Mouse (Mus musculus): ENCODE data around the gene Rpp21. TPM values are rescaled to one million over a fixed set of nuclear protein-coding genes. Genes with fewer than 3 reads are reported as not detected.
A peak's percentile ranks its signal among the peaks of the same experiment; 100 is the strongest.

The Rpp21 gene
- polyA plus RNA-seq, 1 experiment from 2014 or later = 193 TPM

DNA sequence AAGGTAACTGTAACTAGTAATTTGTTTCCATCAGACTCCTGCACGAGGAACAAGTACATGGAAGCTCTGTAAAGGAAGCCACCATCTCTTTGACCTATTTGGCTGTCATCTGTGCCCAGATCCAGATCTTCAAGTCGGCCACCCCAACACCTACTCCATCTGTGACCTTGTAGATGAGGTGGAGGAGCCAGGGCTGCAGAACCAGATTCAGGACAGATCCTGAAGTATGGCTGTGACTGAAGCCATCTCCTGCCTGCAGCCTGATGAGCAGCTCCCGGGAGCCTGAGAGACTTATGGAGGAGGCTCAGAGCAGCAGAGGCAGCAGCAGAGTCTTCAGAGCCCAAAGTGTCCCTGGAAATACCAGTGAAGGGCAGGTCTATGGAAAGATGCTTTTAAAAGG lies 33.4 kb downstream of the Rpp21 start:
- no peak for ATAC-seq (ENCODE audit: low read depth)
- 50% methylated on average over 3 of the region's 3 CpGs for WGBS
- H3K27me3 ChIP-seq (ENCODE audit: control insufficient read depth, insufficient read depth, low read depth, low read length) = peaks cover 15% of the 10 kb centered on the region

DNA sequence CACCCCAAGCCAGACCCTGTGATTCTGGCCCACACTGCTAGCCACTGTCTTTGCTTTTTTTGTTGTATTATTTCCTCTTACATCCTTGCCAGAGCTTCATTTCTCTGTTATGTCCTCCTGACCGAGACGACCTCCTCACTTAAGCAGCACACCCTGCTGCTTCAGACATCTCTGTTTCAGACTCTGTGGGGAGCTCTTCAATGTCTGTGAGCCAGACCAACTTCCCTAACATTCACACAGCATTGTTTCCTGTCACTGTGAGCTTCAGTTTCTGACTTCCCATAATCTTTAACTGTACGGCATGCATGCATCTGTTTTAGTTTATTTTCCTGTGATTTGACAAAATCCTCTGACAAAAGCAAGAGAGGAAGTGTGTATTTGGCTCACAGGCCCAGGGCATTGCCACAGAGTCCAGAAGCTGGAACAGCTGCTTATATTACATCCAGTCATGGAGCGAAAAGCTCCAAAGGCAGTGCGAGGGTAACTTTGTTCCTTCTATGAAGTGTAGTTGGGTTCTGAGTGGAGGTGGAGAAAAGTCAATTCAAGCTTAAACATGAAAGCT lies 39.2 kb downstream of the Rpp21 start:
- no peak overlapping the region for H3K4me2 ChIP-seq (ENCODE audit: low read depth, low read length)
- ATAC-seq (ENCODE audit: low read depth) = no peak
- peaks cover 34% of the 10 kb centered on the region for H3K27me3 ChIP-seq (ENCODE audit: control insufficient read depth, insufficient read depth, low read depth, low read length)
- WGBS = 57% methylated on average over 5 of the region's 5 CpGs
- H3K9me3 ChIP-seq (ENCODE audit: control insufficient read depth, low read length) = no peaks in the 10 kb centered on the region
- H3K4me3 ChIP-seq (ENCODE audit: low read length) = no peak overlapping the region
- H3K9ac ChIP-seq (ENCODE audit: low read length) = no peak overlapping the region
- H3K36me3 ChIP-seq (ENCODE audit: control insufficient read depth, insufficient read depth, low read length) = no peaks in the 10 kb centered on the region
- no peak overlapping the region for H3K27ac ChIP-seq (ENCODE audit: low read length)
- peaks cover 2% of the 10 kb centered on the region; the same call in 1 of the 2 replicates for H3K4me1 ChIP-seq (replicated peaks; ENCODE audit: control insufficient read depth, insufficient read depth, low read length)

More for the DNA sequence above, 33.4 kb downstream of the Rpp21 start:
- 0 out of 2 replicates have a peak, but pooled peaks cover 4% of the 10 kb centered on the region for H3K4me1 ChIP-seq (replicated peaks; ENCODE audit: control insufficient read depth, insufficient read depth, low read length)
- no peak overlapping the region for H3K4me2 ChIP-seq (ENCODE audit: low read depth, low read length)
- H3K36me3 ChIP-seq (ENCODE audit: control insufficient read depth, insufficient read depth, low read length) = no peaks in the 10 kb centered on the region
- H3K9ac ChIP-seq (ENCODE audit: low read length) = no peak overlapping the region
- no peak overlapping the region for H3K27ac ChIP-seq (ENCODE audit: low read length)
- H3K9me3 ChIP-seq (ENCODE audit: control insufficient read depth, low read length) = no peaks in the 10 kb centered on the region
- H3K4me3 ChIP-seq (ENCODE audit: low read length) = no peak overlapping the region

DNA sequence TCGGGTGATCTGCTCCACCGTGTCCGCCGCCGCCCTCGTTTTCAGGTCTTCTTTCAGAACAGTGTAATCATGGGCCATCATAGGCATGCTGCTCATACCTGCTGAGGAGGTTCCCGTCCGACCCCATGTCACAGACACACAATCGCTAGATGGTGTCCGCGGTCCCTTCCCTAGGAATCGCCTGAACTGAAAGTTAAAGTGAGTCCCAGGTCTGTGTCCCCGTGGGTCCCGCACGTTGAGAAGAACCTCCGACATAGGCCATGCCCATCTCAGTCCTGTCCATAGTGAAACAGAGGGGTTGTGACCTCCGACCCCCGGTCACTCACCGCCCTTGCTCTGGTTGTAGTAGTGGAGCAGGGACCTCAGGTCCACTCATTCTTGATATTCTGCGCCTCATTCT lies 42.3 kb downstream of the Rpp21 start:
- H3K9me3 ChIP-seq (ENCODE audit: control insufficient read depth, low read length) = no peaks in the 10 kb centered on the region
- H3K4me3 ChIP-seq (ENCODE audit: low read length) = peak overlapping the region; percentile 14; the same call in 1 of the 2 replicates

DNA sequence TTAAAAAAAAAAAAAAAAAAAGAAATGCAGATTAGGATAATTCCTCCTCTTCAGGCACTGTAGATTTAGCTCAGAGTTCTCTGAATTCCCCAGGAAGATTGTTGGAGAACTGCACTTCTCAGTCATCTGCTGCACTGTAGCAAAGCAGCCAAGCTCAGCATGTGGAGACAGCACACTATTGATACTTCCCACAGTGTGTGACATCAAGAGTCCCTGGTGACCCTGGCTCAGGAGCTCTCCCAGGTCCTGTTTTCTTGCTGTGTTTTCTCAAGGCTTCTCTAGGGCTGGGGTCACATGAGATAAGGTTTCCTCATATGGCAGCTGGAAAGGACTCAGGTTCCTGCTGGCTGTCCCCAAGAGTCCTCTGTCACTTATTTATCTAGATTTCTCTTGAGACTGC lies 51.0 kb downstream of the Rpp21 start:
- H3K9ac ChIP-seq (ENCODE audit: low read length) = no peak overlapping the region
- no peaks in the 10 kb centered on the region; the same call in 1 of the 2 replicates for H3K4me1 ChIP-seq (replicated peaks; ENCODE audit: control insufficient read depth, insufficient read depth, low read length)
- H3K27ac ChIP-seq (ENCODE audit: low read length) = no peak overlapping the region
- ATAC-seq (ENCODE audit: low read depth) = no peak
- no peak overlapping the region for H3K4me2 ChIP-seq (ENCODE audit: low read depth, low read length)
- H3K9me3 ChIP-seq (ENCODE audit: control insufficient read depth, low read length) = no peaks in the 10 kb centered on the region
- H3K4me3 ChIP-seq (ENCODE audit: low read length) = no peak overlapping the region
- H3K36me3 ChIP-seq (ENCODE audit: control insufficient read depth, insufficient read depth, low read length) = no peaks in the 10 kb centered on the region
- H3K27me3 ChIP-seq (ENCODE audit: control insufficient read depth, insufficient read depth, low read depth, low read length) = peaks cover 14% of the 10 kb centered on the region; the same call in 1 of the 2 replicates

More for the DNA sequence above, 42.3 kb downstream of the Rpp21 start:
- no peaks in the 10 kb centered on the region for H3K36me3 ChIP-seq (ENCODE audit: control insufficient read depth, insufficient read depth, low read length)
- no peak overlapping the region for H3K27ac ChIP-seq (ENCODE audit: low read length)
- H3K4me1 ChIP-seq (replicated peaks; ENCODE audit: control insufficient read depth, insufficient read depth, low read length) = peaks cover 2% of the 10 kb centered on the region; the same call in 1 of the 2 replicates
- H3K9ac ChIP-seq (ENCODE audit: low read length) = no peak overlapping the region
- peak overlapping the region; percentile 39 for H3K4me2 ChIP-seq (ENCODE audit: low read depth, low read length)
- no peak for ATAC-seq (ENCODE audit: low read depth)
- H3K27me3 ChIP-seq (ENCODE audit: control insufficient read depth, insufficient read depth, low read depth, low read length) = peaks cover 37% of the 10 kb centered on the region
- WGBS = 2% methylated on average over 20 of the region's 20 CpGs

DNA sequence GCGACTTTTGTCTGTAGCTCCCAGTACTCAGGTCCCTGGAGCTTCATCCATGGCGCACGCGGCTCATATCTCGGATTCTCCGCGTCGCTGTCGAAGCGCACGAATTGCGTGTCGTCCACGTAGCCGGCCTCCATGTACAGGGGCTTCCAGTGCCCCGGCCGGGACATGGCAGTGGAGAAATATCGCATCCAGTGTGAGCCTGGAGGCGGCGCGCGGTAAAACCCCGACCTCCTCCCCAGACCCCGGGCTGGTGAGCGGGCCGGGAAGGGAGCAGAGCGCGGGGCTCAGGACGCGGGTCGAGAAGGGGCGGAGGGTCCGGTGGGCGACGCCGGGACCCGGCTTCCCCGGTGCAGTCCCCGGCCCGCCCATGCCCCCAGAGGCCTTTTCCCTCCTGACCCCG lies 52.0 kb downstream of the Rpp21 start:
- Histone ChIP-seq H3K4me3 (ENCODE audit: low read length) (peak overlapping the region; percentile 57), H3K27me3 (ENCODE audit: control insufficient read depth, insufficient read depth, low read depth, low read length) (peaks cover 11% of the 10 kb centered on the region), H3K36me3 (ENCODE audit: control insufficient read depth, insufficient read depth, low read length) (no peaks in the 10 kb centered on the region), H3K4me2 (ENCODE audit: low read depth, low read length) (peak overlapping the region; percentile 83), H3K27ac (ENCODE audit: low read length) (no peak overlapping the region), H3K4me1 (replicated peaks; ENCODE audit: control insufficient read depth, insufficient read depth, low read length) (no peaks in the 10 kb centered on the region; the same call in 1 of the 2 replicates), H3K9me3 (ENCODE audit: control insufficient read depth, low read length) (no peaks in the 10 kb centered on the region), H3K9ac (ENCODE audit: low read length) (peak overlapping the region; percentile 64)
- WGBS = under 1% methylated on average over 34 of the region's 41 CpGs
- peak; percentile 42 for ATAC-seq (ENCODE audit: low read depth)

Other genes starting within 250 kb of the Rpp21 start
- gene H2-T24, start 237.5 kb downstream of the Rpp21 start, polyA plus RNA-seq (2015; fragmentation: Nextera tagmentation; extraction: Ambion mirVana) = 2.0 and 2.2 TPM in 2 replicates
- gene H2-T23, start 225.2 kb downstream of the Rpp21 start, polyA plus RNA-seq (2015; fragmentation: Nextera tagmentation; extraction: Ambion mirVana) = 7.2 and 11.7 TPM in 2 replicates
- gene H2-T22, start 215.3 kb downstream of the Rpp21 start, polyA plus RNA-seq (2015; fragmentation: Nextera tagmentation; extraction: Ambion mirVana) = 18.8 and 19.4 TPM in 2 replicates
- gene Gm6034, start 215.1 kb downstream of the Rpp21 start, polyA plus RNA-seq (2015; fragmentation: Nextera tagmentation; extraction: Ambion mirVana) = not detected in 2 replicates
- gene Gm11127, start 199.7 kb downstream of the Rpp21 start, polyA plus RNA-seq (2015; fragmentation: Nextera tagmentation; extraction: Ambion mirVana) = not detected in 2 replicates
- not detected in 2 replicates for gene Gm19684, start 136.4 kb downstream of the Rpp21 start, polyA plus RNA-seq (2015; fragmentation: Nextera tagmentation; extraction: Ambion mirVana)
- gene Gm7030, start 128.6 kb downstream of the Rpp21 start, polyA plus RNA-seq (2015; fragmentation: Nextera tagmentation; extraction: Ambion mirVana) = not detected in 2 replicates
- gene Gm8909, start 89.5 kb downstream of the Rpp21 start, polyA plus RNA-seq (2015; fragmentation: Nextera tagmentation; extraction: Ambion mirVana) = 24.5 and 27.5 TPM in 2 replicates
- 0.80 and 1.1 TPM in 2 replicates for gene H2-T3, start 67.8 kb downstream of the Rpp21 start, polyA plus RNA-seq (2015; fragmentation: Nextera tagmentation; extraction: Ambion mirVana)
- 16.8 and 17.4 TPM in 2 replicates for gene Trim39, start 14.2 kb upstream of the Rpp21 start, polyA plus RNA-seq (2015; fragmentation: Nextera tagmentation; extraction: Ambion mirVana)
- not detected in 2 replicates for gene H2-M10.2, start 28.4 kb upstream of the Rpp21 start, polyA plus RNA-seq (2015; fragmentation: Nextera tagmentation; extraction: Ambion mirVana)
- not detected in 2 replicates for gene H2-M10.1, start 68.1 kb upstream of the Rpp21 start, polyA plus RNA-seq (2015; fragmentation: Nextera tagmentation; extraction: Ambion mirVana)
- not detected in 2 replicates for gene H2-M10.3, start 110.3 kb upstream of the Rpp21 start, polyA plus RNA-seq (2015; fragmentation: Nextera tagmentation; extraction: Ambion mirVana)
- not detected in 2 replicates for gene H2-M10.4, start 204.3 kb upstream of the Rpp21 start, polyA plus RNA-seq (2015; fragmentation: Nextera tagmentation; extraction: Ambion mirVana)